Mouse (Mus musculus) CH12.LX (cell line): Measurements from ENCODE around the gene Isca2. TPM values are rescaled to one million over a fixed set of nuclear protein-coding genes. Genes with fewer than 3 reads are reported as not detected.

Source experiments
- DNase-seq: peaks from one replicate; pipeline ENCODE4 v3.0.0-alpha.2; 2013; ENCODE audit errors: extremely low read depth
- H3K27ac ChIP-seq: 2 replicates; pipeline ENCODE4 v1.5.1; 2012; ENCODE audit warnings: low read depth, mild to moderate bottlenecking, control low read depth, moderate library complexity; ENCODE audit not compliant: insufficient read depth
- H3K27me3 ChIP-seq: replicated peaks from 2 replicates; pipeline ENCODE3; 2012; ENCODE audit warnings: inconsistent platforms
- H3K36me3 ChIP-seq, 2 experiments: replicated peaks in 1 of 2; 2 replicates each; pipeline versions ENCODE3 to v1.6.1; 2012; ENCODE audit warnings: inconsistent platforms in 1 of 2, low read length in 1 of 2, mild to moderate bottlenecking in 1 of 2, mixed read lengths in 1 of 2, moderate library complexity in 1 of 2; ENCODE audit not compliant: control insufficient read depth in 1 of 2, insufficient read depth in 1 of 2
- H3K4me1 ChIP-seq, 2 experiments: 2 replicates each; pipeline ENCODE4 v1.6.1; 2012; ENCODE audit warnings: inconsistent platforms in 1 of 2, moderate library complexity in 1 of 2; ENCODE audit not compliant: insufficient read depth in 2 of 2, control insufficient read depth in 1 of 2
- H3K4me2 ChIP-seq: 2 replicates; pipeline ENCODE4 v1.6.1; 2012; ENCODE audit warnings: low read depth, mild to moderate bottlenecking, control low read depth; ENCODE audit not compliant: poor library complexity, insufficient read depth, severe bottlenecking
- H3K4me3 ChIP-seq, 3 experiments: fragments of 150-350 bp in 1 of 3; sonication (generic) in 1 of 3; replicated peaks in 1 of 3; 2 replicates each; pipeline versions ENCODE3 to v1.5.1; 2011 to 2012; ENCODE audit warnings: low read depth in 2 of 3, low read length in 2 of 3, mild to moderate bottlenecking in 2 of 3, moderate library complexity in 2 of 3, control low read depth in 1 of 3, improper control_type of control experiment in 1 of 3, inconsistent platforms in 1 of 3, mixed read lengths in 1 of 3; ENCODE audit not compliant: poor library complexity in 1 of 3
- H3K79me2 ChIP-seq: replicated peaks from 2 replicates; pipeline ENCODE4 v1.6.1; 2012; ENCODE audit warnings: mild to moderate bottlenecking, moderate library complexity; ENCODE audit not compliant: control insufficient read depth, poor library complexity, insufficient read depth, severe bottlenecking; ENCODE audit errors: extremely low read depth
- H3K9ac ChIP-seq: 2 replicates; pipeline ENCODE4 v1.6.1; 2012; ENCODE audit warnings: low read depth, mild to moderate bottlenecking, control low read depth, moderate library complexity; ENCODE audit not compliant: insufficient read depth
- H3K9me3 ChIP-seq: replicated peaks from 2 replicates; pipeline ENCODE3; 2012; ENCODE audit warnings: low read length, inconsistent platforms, mixed read lengths
- CHD2 ChIP-seq: IDR thresholded peaks from 2 replicates; pipeline ENCODE4 v1.6.1; 2011; ENCODE audit warnings: low read length, improper control_type of control experiment
- CTCF ChIP-seq, 2 experiments: IDR thresholded peaks in 1 of 2; conservative IDR thresholded peaks in 1 of 2; 2 replicates each; pipeline ENCODE4 v1.5.1; 2011 to 2012; ENCODE audit warnings: low read depth in 2 of 2, low read length in 2 of 2, improper control_type of control experiment in 1 of 2, inconsistent platforms in 1 of 2, mild to moderate bottlenecking in 1 of 2, moderate library complexity in 1 of 2
- ELF1 ChIP-seq: IDR thresholded peaks from 2 replicates; pipeline ENCODE4 v1.6.1; 2014; ENCODE audit warnings: low read depth, mild to moderate bottlenecking, inconsistent platforms, low read length, improper control_type of control experiment
- NELFE ChIP-seq: IDR thresholded peaks from 2 replicates; pipeline ENCODE4 v1.6.1; 2011; ENCODE audit warnings: low read depth, low read length, improper control_type of control experiment
- RAD21 ChIP-seq: IDR thresholded peaks from 2 replicates; pipeline ENCODE4 v1.6.1; 2011; ENCODE audit warnings: low read depth, mild to moderate bottlenecking, low read length, improper control_type of control experiment, moderate library complexity
- SMC3 ChIP-seq: IDR thresholded peaks from 2 replicates; pipeline ENCODE4 v1.6.1; 2011; ENCODE audit warnings: low read depth, low read length, improper control_type of control experiment
- ZKSCAN1 ChIP-seq: IDR thresholded peaks from 2 replicates; pipeline ENCODE4 v1.6.1; 2012; ENCODE audit warnings: low read depth, inconsistent platforms, low read length, improper control_type of control experiment, borderline replicate concordance
- dilution Hi-C: fragments of 300-500 bp; cut with MboI; formaldehyde crosslinking; loops from 2 replicates; pipeline ENCODE4 v1.14.3; 2020; ENCODE audit warnings: low sequenced_read_pairs; ENCODE audit not compliant: extremely low pct_unique_long_range_greater_than_20kb, extremely low pct_ligation_motif_present
- in situ Hi-C: fragments of 300-500 bp; cut with MboI; formaldehyde crosslinking; loops from 3 replicates; pipeline ENCODE4 v1.14.3; 2019; ENCODE audit warnings: low sequenced_read_pairs, low pct_ligation_motif_present, low pct_unique_long_range_greater_than_20kb, mixed read lengths
- polyA plus RNA-seq: library from polyadenylated mRNA; unstranded; fragments of >175 nt; gene quantifications from 2 replicates; pipeline ENCODE4 v1.2.1, GENCODE M21; 2012; ENCODE audit warnings: low read depth; ENCODE audit not compliant: insufficient read length
- total RNA-seq, 2 experiments: library from RNA; depleted of rRNA; stranded (reverse); fragments of 300-350 nt in 1 of 2; fragments of >200 nt in 1 of 2; gene quantifications; 2 replicates each; pipeline ENCODE4 v1.2.3; 2012 to 2014

The Isca2 gene
- total and polyA plus RNA-seq, 3 experiments: 55.1 to 90.4 (median 59.1) TPM

- Histone ChIP-seq H3K27ac (no peak overlapping the region), H3K4me1 (peaks cover 4 to 33% of the 10 kb centered on the region in 2 experiments; a peak in 2 of 4 replicates), H3K9me3 (no peaks in the 10 kb centered on the region), H3K27me3 (no peaks in the 10 kb centered on the region), H3K79me2 (no peaks in the 10 kb centered on the region), H3K9ac (no peak overlapping the region), H3K4me3 (no peak overlapping the region), H3K36me3 (no peaks in the 10 kb centered on the region), H3K4me2 (no peak overlapping the region)
- in situ Hi-C loops: loop anchor here (25.0 kb wide), 1 partner anchor 176 kb away; the partner anchor contains the start of gene Ylpm1
- TF ChIP-seq SMC3: no peak
- dilution Hi-C loops: no loop called here
- no peak for DNase-seq
Measured at GRCm38 (mm10) chr12:84811510-84811909, 38.5 kb downstream of the Isca2 start.

- TF ChIP-seq SMC3: peak; percentile 53
- TF ChIP-seq RAD21: peak; percentile 69
- TF ChIP-seq NELFE: no peak
- TF ChIP-seq CTCF (conservative IDR thresholded peaks at IDR 0.05 in 1 of 2, IDR thresholded peaks at IDR 0.05 in 1 of 2; ENCODE audit: low read depth in 2 of 2, low read length in 2 of 2): peak in 1 of 2 experiments; percentile 70; a peak in 2 of 4 replicates
- H3K9ac ChIP-seq: no peak overlapping the region
- peaks cover 4 to 28% of the 10 kb centered on the region in 2 experiments; a peak in 2 of 4 replicates for H3K4me1 ChIP-seq
- H3K9me3 ChIP-seq: no peaks in the 10 kb centered on the region
- H3K79me2 ChIP-seq: no peaks in the 10 kb centered on the region
- in situ Hi-C loops (loop anchor here (25.0 kb wide), 1 partner anchor 175 kb away; the partner anchor contains the start of gene Ylpm1), dilution Hi-C loops (no loop called here)
- no peak overlapping the region for H3K27ac ChIP-seq
- H3K4me2 ChIP-seq: no peak overlapping the region
- DNase-seq: peak; percentile 24
- H3K27me3 ChIP-seq: no peaks in the 10 kb centered on the region
- H3K4me3 ChIP-seq: no peak overlapping the region
- no peaks in the 10 kb centered on the region for H3K36me3 ChIP-seq
Measured at GRCm38 (mm10) chr12:84812004-84812403, 39.0 kb downstream of the Isca2 start.

- peak; percentile 52 for TF ChIP-seq RAD21
- TF ChIP-seq SMC3: peak; percentile 54
- TF ChIP-seq CTCF (conservative IDR thresholded peaks at IDR 0.05 in 1 of 2, IDR thresholded peaks at IDR 0.05 in 1 of 2; ENCODE audit: low read depth in 2 of 2, low read length in 2 of 2): peak in 1 of 2 experiments; percentile 62; a peak in 2 of 4 replicates
- no peak for TF ChIP-seq ZKSCAN1
- 0 out of 2 replicates have a peak, but pooled peaks have one; percentile 22 for TF ChIP-seq ELF1
- no peak for TF ChIP-seq CHD2
- Histone ChIP-seq H3K4me2 (no peak overlapping the region), H3K9me3 (no peaks in the 10 kb centered on the region), H3K9ac (no peak overlapping the region), H3K27ac (no peak overlapping the region), H3K36me3 (no peaks in the 10 kb centered on the region), H3K27me3 (no peaks in the 10 kb centered on the region), H3K4me1 (peaks cover 0 to 12% of the 10 kb centered on the region in 2 experiments; a peak in 2 of 4 replicates), H3K4me3 (no peak overlapping the region), H3K79me2 (no peaks in the 10 kb centered on the region)
- dilution Hi-C loops: no loop called here
- in situ Hi-C loops: loop anchor here (25.0 kb wide), 1 partner anchor 174 kb away; the partner anchor contains the start of gene Ylpm1
- DNase-seq: peak; percentile 26
Measured at GRCm38 (mm10) chr12:84813773-84814172, 40.7 kb downstream of the Isca2 start.
